9 mouse cellular contexts compared by ENCODE assay signal in genomic region chr10:110705672-110706071, GRCm38 (mm10). TPM values are rescaled to one million over a fixed set of nuclear protein-coding genes. Genes with fewer than 3 reads are reported as not detected.
DNase-seq lines count a peak whose midpoint lies in the region; ATAC-seq and TF ChIP-seq lines count a peak whose summit lies in the region.
"Had no signal": no experiment of that assay in that cellular context is flagged by ENCODE, and none has a peak within 500 bp of the region (broad histone marks: within the 10 kb centered on the region; RNA-seq: fewer than 3 reads in every experiment).

No protein-coding gene starts in this region.

- H3K27ac ChIP-seq in kidney, embryonic 16.5 days (ENCODE audit: low read length): no peak overlapping the region
- no peak overlapping the region for H3K27ac ChIP-seq in ES-E14 (ENCODE audit: insufficient read depth, low read depth, low read length, poor library complexity, severe bottlenecking)
- H3K27ac ChIP-seq in embryonic facial prominence, embryonic 10.5 days (replicated peaks): no peak overlapping the region
- no peak overlapping the region for H3K27ac ChIP-seq in olfactory bulb, adult 2 months (ENCODE audit: insufficient read depth, low read depth, low read length)
- H3K27ac ChIP-seq: heart, embryonic 15.5 days had no signal

- H3K4me2 ChIP-seq in kidney, embryonic 16.5 days (replicated peaks; ENCODE audit: low read depth, low read length): no peak overlapping the region
- H3K4me2 ChIP-seq: heart, embryonic 15.5 days had no signal

- TF ChIP-seq POLR2A in olfactory bulb, adult 2 months (IDR thresholded peaks at IDR 0.05; ENCODE audit: insufficient read depth, low read depth, low read length): no peak

- intact Hi-C loops in gastrocnemius, postnatal 14 days (cut with DNase I; ENCODE audit: low total_unique reads): no loop called here

- no peaks in the 10 kb centered on the region for H3K9me3 ChIP-seq in kidney, embryonic 16.5 days (ENCODE audit: low read length)
- H3K9me3 ChIP-seq in ES-E14 (ENCODE audit: control insufficient read depth, insufficient read depth, low read depth, low read length): no peaks in the 10 kb centered on the region
- no peaks in the 10 kb centered on the region for H3K9me3 ChIP-seq in embryonic facial prominence, embryonic 10.5 days
- H3K9me3 ChIP-seq: heart, embryonic 15.5 days had no signal

- no peaks in the 10 kb centered on the region for H3K27me3 ChIP-seq in kidney, embryonic 16.5 days (ENCODE audit: insufficient read depth, low read length)
- H3K27me3 ChIP-seq in embryonic facial prominence, embryonic 10.5 days (replicated peaks; ENCODE audit: low read depth, poor library complexity, severe bottlenecking): no peaks in the 10 kb centered on the region
- H3K27me3 ChIP-seq: heart, embryonic 15.5 days had no signal

- H3K4me1 ChIP-seq in kidney, embryonic 16.5 days (ENCODE audit: insufficient read depth, low read length): 0 out of 2 replicates have a peak, but pooled peaks cover 6% of the 10 kb centered on the region
- no peaks in the 10 kb centered on the region for H3K4me1 ChIP-seq in ES-E14 (ENCODE audit: control insufficient read depth in 2 of 2, insufficient read depth in 2 of 2, low read length in 2 of 2, poor library complexity in 1 of 2)
- no peaks in the 10 kb centered on the region for H3K4me1 ChIP-seq in embryonic facial prominence, embryonic 10.5 days
- H3K4me1 ChIP-seq in olfactory bulb, adult 2 months (ENCODE audit: control insufficient read depth, insufficient read depth, low read length): no peaks in the 10 kb centered on the region
- H3K4me1 ChIP-seq: heart, embryonic 15.5 days had no signal

- peak; percentile 28 for DNase-seq in kidney, adult 18-20 months
- DNase-seq in ES-E14 (ENCODE audit: low read depth, low spot score): peak; percentile 69
- DNase-seq in embryonic facial prominence, embryonic 10.5 days (ENCODE audit: low spot score): peak; percentile 48
- no peak for DNase-seq in MN1 (ENCODE audit: low spot score)
- DNase-seq in gastrocnemius, postnatal 14 days: no peak
- no peak for DNase-seq in gastrocnemius, postnatal 4 days (ENCODE audit: low spot score in 2 of 2)

- no peak for ATAC-seq in kidney, embryonic 16.5 days (ENCODE audit: low FRiP score, low TSS enrichment)

- H3K9ac ChIP-seq in kidney, embryonic 16.5 days (replicated peaks; ENCODE audit: low read length): no peak overlapping the region
- H3K9ac ChIP-seq in ES-E14 (ENCODE audit: insufficient read depth, low read depth, low read length, poor library complexity, severe bottlenecking): no peak overlapping the region
- H3K9ac ChIP-seq: heart, embryonic 15.5 days had no signal

- no peaks in the 10 kb centered on the region for H3K36me3 ChIP-seq in kidney, embryonic 16.5 days (ENCODE audit: insufficient read depth, low read length)
- H3K36me3 ChIP-seq in ES-E14 (ENCODE audit: control insufficient read depth, insufficient read depth, low read length, poor library complexity, severe bottlenecking): no peaks in the 10 kb centered on the region
- H3K36me3 ChIP-seq in embryonic facial prominence, embryonic 10.5 days (replicated peaks): no peaks in the 10 kb centered on the region
- H3K36me3 ChIP-seq: heart, embryonic 15.5 days had no signal

- in situ Hi-C loops in ES-E14 (cut with MboI; ENCODE audit: low sequenced_read_pairs in 2 of 2, unreplicated experiment in 2 of 2): no loop called here

- WGBS in kidney, embryonic 16.5 days: 50% methylated on average over 9 of the region's 9 CpGs
- 44% methylated on average over 9 of the region's 9 CpGs for WGBS in embryonic facial prominence, embryonic 10.5 days
- WGBS in olfactory bulb, adult 2 months: 72% methylated on average over 9 of the region's 9 CpGs

- no peak overlapping the region for H3K4me3 ChIP-seq in kidney, embryonic 16.5 days (ENCODE audit: low read length)
- no peak overlapping the region for H3K4me3 ChIP-seq in ES-E14 (ENCODE audit: insufficient read depth in 1 of 2, low read depth in 1 of 2, low read length in 2 of 2, poor library complexity in 1 of 2, severe bottlenecking in 1 of 2)
- no peak overlapping the region for H3K4me3 ChIP-seq in embryonic facial prominence, embryonic 10.5 days
- no peak overlapping the region for H3K4me3 ChIP-seq in olfactory bulb, adult 2 months (ENCODE audit: insufficient read depth, low read depth, low read length)
- H3K4me3 ChIP-seq: heart, embryonic 15.5 days had no signal

- TF ChIP-seq CTCF in olfactory bulb, adult 2 months (IDR thresholded peaks at IDR 0.05; ENCODE audit: insufficient read depth, low read depth, low read length): peak; percentile 22; the same call in 1 of the 2 replicates

TF ChIP-seq in ES-E14, 5 proteins besides CTCF, POLR2A, EP300 and RAD21:
- peak; percentile 71 for TF ChIP-seq ZC3H11A (IDR thresholded peaks at IDR 0.05; ENCODE audit: borderline replicate concordance, low read depth, low read length)
- no peak for TF ChIP-seq CHD2 (IDR thresholded peaks at IDR 0.05; ENCODE audit: low read depth, low read length)
- 0 out of 2 replicates have a peak, but pooled peaks have one; percentile 17 for TF ChIP-seq ZNF384 (IDR thresholded peaks at IDR 0.05; ENCODE audit: low read depth, low read length)

RNA-seq across cellular contexts. Expression of gene E2f7, which starts 39.6 kb away (rescaled TPM):
- 23.2 and 28.5 TPM in 2 replicates for polyA plus RNA-seq in kidney, embryonic 16.5 days (2015; fragmentation: Nextera tagmentation; extraction: Ambion mirVana)
- total RNA-seq in ES-E14 (2012; rRNA removed): 13.8 and 15.6 TPM in 2 replicates
- 41.9 and 42.4 TPM in 2 replicates for polyA plus RNA-seq in embryonic facial prominence, embryonic 10.5 days (2016; fragmentation: Nextera tagmentation; extraction: Ambion mirVana)
- not detected in 2 replicates for polyA plus RNA-seq in olfactory bulb, adult 2 months (2012; ENCODE audit: insufficient read depth, insufficient read length, low replicate concordance, missing spikeins)
- 1 to 10 TPM; 2.2 to 2.3 TPM for total RNA-seq in gastrocnemius, postnatal 14 days (2021)
- total RNA-seq in gastrocnemius, postnatal 4 days (2021): 10 to 100 TPM; 10.9 to 11.6 TPM

Comparison
In these comparisons a context has a peak if more than half of its experiments do, and no peak if none do; other contexts are left out.
1. DNase-seq: peak in kidney, adult 18-20 months (single experiment), ES-E14 (single experiment) and embryonic facial prominence, embryonic 10.5 days (single experiment); none in MN1 (single experiment), gastrocnemius, postnatal 14 days (single experiment) and gastrocnemius, postnatal 4 days (0 of 2).